Mouse (Mus musculus) embryonic facial prominence, embryonic 13.5 days (tissue): ENCODE data around the gene Vmn2r111. TPM values are rescaled to one million over a fixed set of nuclear protein-coding genes. Genes with fewer than 3 reads are reported as not detected.
"Not testable (repeated sequence)": the region's sequence is repeated elsewhere in the genome, so short reads cannot be mapped to it uniquely, and the experiment has no call there.

Experiments used
- ATAC-seq: fragments of 200-750 bp; cut with Nextera tagmentation; 2 replicates; pipeline ENCODE4 v1.8.0; 2017; ENCODE audit warnings: low read depth; ENCODE audit not compliant: insufficient number of reproducible peaks, insufficient read depth, low FRiP score, low TSS enrichment
- H3K27ac ChIP-seq: fragments of 300-500 bp; sonication (generic); 2 replicates; pipeline ENCODE4 v1.5.1; 2015; ENCODE audit warnings: moderate library complexity, mild to moderate bottlenecking, inconsistent platforms
- H3K27me3 ChIP-seq: fragments of 300-500 bp; sonication (generic); 2 replicates; pipeline ENCODE4 v1.6.1; 2015; ENCODE audit warnings: mild to moderate bottlenecking, inconsistent platforms
- H3K36me3 ChIP-seq: fragments of 300-500 bp; sonication (generic); 2 replicates; pipeline ENCODE4 v1.6.1; 2015; ENCODE audit warnings: mild to moderate bottlenecking, inconsistent platforms
- H3K4me1 ChIP-seq: fragments of 300-500 bp; sonication (generic); 2 replicates; pipeline ENCODE4 v1.6.1; 2015; ENCODE audit warnings: inconsistent platforms
- H3K4me2 ChIP-seq: fragments of 300-500 bp; sonication (generic); 2 replicates; pipeline ENCODE4 v1.6.1; 2015; ENCODE audit warnings: moderate library complexity, mild to moderate bottlenecking, inconsistent platforms
- H3K4me3 ChIP-seq: fragments of 300-500 bp; sonication (generic); 2 replicates; pipeline ENCODE4 v1.5.1; 2015; ENCODE audit warnings: mild to moderate bottlenecking, inconsistent platforms
- H3K9ac ChIP-seq: fragments of 300-500 bp; sonication (generic); 2 replicates; pipeline ENCODE4 v1.6.1; 2015; ENCODE audit warnings: mild to moderate bottlenecking, inconsistent platforms
- H3K9me3 ChIP-seq: fragments of 300-500 bp; sonication (generic); 2 replicates; pipeline ENCODE4 v1.6.1; 2016; ENCODE audit warnings: inconsistent platforms
- WGBS: fragments of 180-500 bp; shearing (Covaris S2); methylation state at CpG from one replicate; pipeline ENCODE4 v1.1.7; 2015; ENCODE audit warnings: mixed read lengths; 5-methylcytosine and 5-hydroxymethylcytosine counted together
- polyA plus RNA-seq: library from polyadenylated mRNA; unstranded; fragments of >200 nt; fragmentation: Nextera tagmentation; extraction: Ambion mirVana; gene quantifications from 2 replicates; pipeline ENCODE4 v1.2.1, GENCODE M21; 2015

Gene Vmn2r111
- polyA plus RNA-seq = not detected in 2 replicates

DNA sequence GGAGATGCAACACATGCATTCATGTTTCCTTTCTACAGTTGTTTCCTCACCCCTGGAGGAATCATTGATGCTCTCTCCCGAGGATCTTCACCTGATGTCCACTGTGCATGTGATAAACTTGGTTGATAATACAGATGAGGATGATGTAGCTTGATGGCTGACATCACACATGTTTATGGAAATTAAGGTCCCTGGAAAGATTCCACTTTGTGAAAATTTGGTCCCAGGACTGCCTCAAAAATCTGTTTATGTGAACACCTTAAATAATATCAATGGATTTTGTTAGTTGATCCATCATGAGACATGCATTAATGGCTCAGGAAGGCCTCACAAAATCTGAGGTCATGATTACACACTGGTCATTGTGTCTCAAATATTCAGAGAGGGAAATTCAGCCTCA, at the start of gene Vmn2r111:
Vmn2r111 (minus strand) TSS at position 101 of the 400 bp plus-strand sequence.
- ATAC-seq, H3K4me2 ChIP-seq, H3K27me3 ChIP-seq, H3K36me3 ChIP-seq, H3K9ac ChIP-seq, H3K4me3 ChIP-seq, H3K27ac ChIP-seq, H3K4me1 ChIP-seq, H3K9me3 ChIP-seq: not testable (repeated sequence)
- 51% methylated on average over 1 of the region's 1 CpGs for WGBS

- not testable (repeated sequence) for H3K4me3 ChIP-seq, H3K9me3 ChIP-seq, H3K9ac ChIP-seq, ATAC-seq, H3K27ac ChIP-seq, H3K27me3 ChIP-seq, H3K4me2 ChIP-seq, H3K4me1 ChIP-seq, H3K36me3 ChIP-seq
Observed at GRCm38 (mm10) chr17:22600651-22601050, 27.4 kb upstream of the Vmn2r111 start, which contains the start of gene Vmn2r112. TSS of gene Vmn2r112 (plus strand) at chr17:22600951.

DNA sequence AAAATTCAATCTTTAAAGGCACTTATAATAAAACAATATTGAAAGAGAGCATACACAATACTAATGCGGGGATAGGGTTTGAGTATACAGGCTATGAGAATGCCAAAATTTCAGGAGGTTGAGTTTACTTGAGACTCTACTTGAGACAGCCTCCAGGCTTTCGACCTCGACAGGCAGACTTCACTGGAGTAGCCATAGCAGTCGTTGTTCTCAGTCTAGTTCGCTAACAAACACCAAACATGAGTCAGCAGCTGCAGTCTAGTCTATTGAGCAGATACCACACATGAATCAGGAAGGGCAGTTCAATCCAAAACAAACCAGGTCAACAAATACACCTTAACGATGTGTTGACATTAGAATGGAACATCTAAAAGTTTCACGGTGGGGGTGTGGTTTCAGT, 52.8 kb downstream of the Vmn2r111 start:
- H3K36me3 ChIP-seq, H3K4me1 ChIP-seq, H3K9me3 ChIP-seq, H3K27me3 ChIP-seq, H3K27ac ChIP-seq, H3K4me2 ChIP-seq, ATAC-seq, H3K4me3 ChIP-seq, H3K9ac ChIP-seq: not testable (repeated sequence)
- WGBS = 79% methylated on average over 7 of the region's 7 CpGs

GRCm38 (mm10) chr17:22520037-22520436, 53.2 kb downstream of the Vmn2r111 start:
- not testable (repeated sequence) for H3K4me3 ChIP-seq, H3K27ac ChIP-seq, H3K4me2 ChIP-seq, H3K9me3 ChIP-seq, H3K36me3 ChIP-seq, H3K9ac ChIP-seq, H3K27me3 ChIP-seq, ATAC-seq, H3K4me1 ChIP-seq
- 67% methylated on average over 3 of the region's 3 CpGs for WGBS

- Histone ChIP-seq H3K27me3 (no peaks in the 10 kb centered on the region), H3K27ac (no peak overlapping the region), H3K9me3 (no peaks in the 10 kb centered on the region; the same call in 1 of the 2 replicates), H3K9ac (no peak overlapping the region), H3K4me2 (no peak overlapping the region), H3K4me1 (no peaks in the 10 kb centered on the region), H3K4me3 (no peak overlapping the region), H3K36me3 (no peaks in the 10 kb centered on the region)
- no peak for ATAC-seq
- 69% methylated on average over 4 of the region's 4 CpGs for WGBS
Observed at GRCm38 (mm10) chr17:22497120-22497519, 76.2 kb downstream of the Vmn2r111 start.

Other genes starting within 250 kb of the Vmn2r111 start
- 14.6 and 14.8 TPM in 2 replicates for gene Zfp944, start 212.1 kb downstream of the Vmn2r111 start, polyA plus RNA-seq
- 9.3 and 9.6 TPM in 2 replicates for gene Zfp758, start 212.0 kb downstream of the Vmn2r111 start, polyA plus RNA-seq
- gene Zfp946, start 149.3 kb downstream of the Vmn2r111 start, polyA plus RNA-seq = 16.3 and 18.9 TPM in 2 replicates
- gene Vmn2r112, start 27.5 kb upstream of the Vmn2r111 start, polyA plus RNA-seq = not detected in 2 replicates